Mouse (Mus musculus) embryonic facial prominence, embryonic 12.5 days (tissue): Measurements from ENCODE around the gene Gm6993. TPM values are rescaled to one million over a fixed set of nuclear protein-coding genes. Genes with fewer than 3 reads are reported as not detected.

ENCODE experiments used
- ATAC-seq: fragments of 200-750 bp; cut with Nextera tagmentation; 2 replicates; pipeline ENCODE4 v1.8.0; 2017; ENCODE audit not compliant: insufficient number of reproducible peaks, insufficient read depth, low FRiP score, low TSS enrichment
- H3K27ac ChIP-seq: fragments of 300-500 bp; sonication (generic); 2 replicates; pipeline ENCODE4 v1.5.1; 2016; ENCODE audit warnings: mild to moderate bottlenecking
- H3K27me3 ChIP-seq: fragments of 300-500 bp; sonication (generic); 2 replicates; pipeline ENCODE4 v1.6.1; 2016; ENCODE audit warnings: mild to moderate bottlenecking, moderate library complexity
- H3K36me3 ChIP-seq: fragments of 300-500 bp; sonication (generic); 2 replicates; pipeline ENCODE4 v1.6.1; 2016; ENCODE audit warnings: mild to moderate bottlenecking
- H3K4me1 ChIP-seq: fragments of 300-500 bp; sonication (generic); 2 replicates; pipeline ENCODE4 v1.6.1; 2016
- H3K4me2 ChIP-seq: fragments of 300-500 bp; sonication (generic); replicated peaks from 2 replicates; pipeline ENCODE4 v1.6.1; 2016; ENCODE audit warnings: mild to moderate bottlenecking, moderate library complexity
- H3K4me3 ChIP-seq: fragments of 300-500 bp; sonication (generic); 2 replicates; pipeline ENCODE4 v1.5.1; 2016; ENCODE audit warnings: mild to moderate bottlenecking
- H3K9ac ChIP-seq: fragments of 300-500 bp; sonication (generic); 2 replicates; pipeline ENCODE4 v1.6.1; 2016; ENCODE audit warnings: mild to moderate bottlenecking, moderate library complexity
- H3K9me3 ChIP-seq: fragments of 300-500 bp; sonication (generic); 2 replicates; pipeline ENCODE4 v1.6.1; 2016; ENCODE audit warnings: mild to moderate bottlenecking, moderate library complexity
- whole genome bisulfite sequencing: fragments of 180-500 bp; shearing (Covaris S2); methylation state at CpG from one replicate; pipeline ENCODE4 v1.1.7; 2016; 5-methylcytosine and 5-hydroxymethylcytosine counted together
- polyA plus RNA-seq: library from polyadenylated mRNA; unstranded; fragments of >200 nt; fragmentation: Nextera tagmentation; extraction: Ambion mirVana; gene quantifications from 2 replicates; pipeline ENCODE4 v1.2.1, GENCODE M21; 2016

Gm6993 gene
- polyA plus RNA-seq = not detected in 2 replicates

- WGBS = 80% methylated on average over 5 of the region's 5 CpGs
- Histone ChIP-seq H3K36me3 (no peaks in the 10 kb centered on the region), H3K9ac (no peak within 1 kb of the TSS), H3K27ac (no peak within 1 kb of the TSS), H3K4me3 (no peak within 1 kb of the TSS), H3K4me2 (no peak within 1 kb of the TSS), H3K9me3 (no peaks in the 10 kb centered on the region), H3K4me1 (peaks cover 14% of the 10 kb centered on the region), H3K27me3 (no peaks in the 10 kb centered on the region)
- no peak for ATAC-seq
Observed at GRCm38 (mm10) chr12:31240470-31240869, at the start of gene Gm6993. TSS of gene Gm6993 (plus strand) at chr12:31240770.

GRCm38 (mm10) chr12:31191329-31191954, 49.1 kb upstream of the Gm6993 start:
- Histone ChIP-seq H3K4me2 (no peak overlapping the region), H3K27me3 (no peaks in the 10 kb centered on the region), H3K9ac (no peak overlapping the region), H3K4me1 (peaks cover 3% of the 10 kb centered on the region; the same call in 1 of the 2 replicates), H3K27ac (no peak overlapping the region; the same call in 1 of the 2 replicates), H3K36me3 (no peaks in the 10 kb centered on the region), H3K9me3 (no peaks in the 10 kb centered on the region), H3K4me3 (no peak overlapping the region)
- WGBS = 29% methylated on average over 8 of the region's 8 CpGs
- ATAC-seq = peak; percentile 75; the same call in 1 of the 2 replicates

- Histone ChIP-seq H3K9me3 (no peaks in the 10 kb centered on the region), H3K4me2 (no peak overlapping the region), H3K27me3 (no peaks in the 10 kb centered on the region), H3K4me3 (no peak overlapping the region), H3K9ac (no peak overlapping the region), H3K36me3 (no peaks in the 10 kb centered on the region), H3K4me1 (no peaks in the 10 kb centered on the region), H3K27ac (no peak overlapping the region)
- 97% methylated on average over 1 of the region's 1 CpGs for WGBS
- ATAC-seq = no peak
Observed at GRCm38 (mm10) chr12:31202509-31202908, 38.1 kb upstream of the Gm6993 start.

- H3K4me1 ChIP-seq = no peaks in the 10 kb centered on the region
- H3K4me2 ChIP-seq = no peak overlapping the region
- ATAC-seq = no peak
- no peaks in the 10 kb centered on the region for H3K36me3 ChIP-seq
- 80% methylated on average over 6 of the region's 6 CpGs for WGBS
- no peak overlapping the region for H3K27ac ChIP-seq
- no peak overlapping the region for H3K9ac ChIP-seq
- no peak overlapping the region for H3K4me3 ChIP-seq
- no peaks in the 10 kb centered on the region for H3K9me3 ChIP-seq
- no peaks in the 10 kb centered on the region for H3K27me3 ChIP-seq
Observed at GRCm38 (mm10) chr12:31203746-31204455, 36.7 kb upstream of the Gm6993 start.

GRCm38 (mm10) chr12:31204898-31205297, 35.7 kb upstream of the Gm6993 start:
- H3K9ac ChIP-seq = no peak overlapping the region
- no peaks in the 10 kb centered on the region for H3K27me3 ChIP-seq
- H3K4me1 ChIP-seq = no peaks in the 10 kb centered on the region
- no peaks in the 10 kb centered on the region for H3K9me3 ChIP-seq
- ATAC-seq = no peak
- no peak overlapping the region for H3K4me3 ChIP-seq
- no peak overlapping the region for H3K27ac ChIP-seq
- 90% methylated on average over 3 of the region's 3 CpGs for WGBS
- H3K4me2 ChIP-seq = no peak overlapping the region
- H3K36me3 ChIP-seq = no peaks in the 10 kb centered on the region

GRCm38 (mm10) chr12:31205983-31206633, 34.5 kb upstream of the Gm6993 start:
- Histone ChIP-seq H3K9me3 (no peaks in the 10 kb centered on the region), H3K9ac (no peak overlapping the region), H3K4me2 (no peak overlapping the region), H3K27me3 (no peaks in the 10 kb centered on the region), H3K27ac (no peak overlapping the region), H3K4me3 (no peak overlapping the region), H3K36me3 (no peaks in the 10 kb centered on the region), H3K4me1 (no peaks in the 10 kb centered on the region)
- no peak for ATAC-seq
- WGBS = 65% methylated on average over 10 of the region's 10 CpGs

- H3K27me3 ChIP-seq = no peaks in the 10 kb centered on the region
- H3K36me3 ChIP-seq = no peaks in the 10 kb centered on the region
- no peak overlapping the region for H3K4me3 ChIP-seq
- H3K9me3 ChIP-seq = no peaks in the 10 kb centered on the region
- WGBS = 72% methylated on average over 6 of the region's 6 CpGs
- H3K27ac ChIP-seq = no peak overlapping the region
- H3K9ac ChIP-seq = no peak overlapping the region
- H3K4me2 ChIP-seq = no peak overlapping the region
- ATAC-seq = no peak
- peaks cover 6% of the 10 kb centered on the region; the same call in 1 of the 2 replicates for H3K4me1 ChIP-seq
Observed at GRCm38 (mm10) chr12:31208766-31209165, 31.8 kb upstream of the Gm6993 start.

GRCm38 (mm10) chr12:31209377-31209805, 31.2 kb upstream of the Gm6993 start:
- peaks cover 6% of the 10 kb centered on the region; the same call in 1 of the 2 replicates for H3K4me1 ChIP-seq
- no peak overlapping the region for H3K4me3 ChIP-seq
- no peaks in the 10 kb centered on the region for H3K9me3 ChIP-seq
- no peak overlapping the region for H3K27ac ChIP-seq
- no peak for ATAC-seq
- H3K9ac ChIP-seq = no peak overlapping the region
- 28% methylated on average over 5 of the region's 5 CpGs for WGBS
- H3K27me3 ChIP-seq = no peaks in the 10 kb centered on the region
- no peak overlapping the region for H3K4me2 ChIP-seq
- H3K36me3 ChIP-seq = no peaks in the 10 kb centered on the region

GRCm38 (mm10) chr12:31213556-31213955, 27.0 kb upstream of the Gm6993 start:
- peaks cover 6% of the 10 kb centered on the region; the same call in 1 of the 2 replicates for H3K4me1 ChIP-seq
- H3K36me3 ChIP-seq = no peaks in the 10 kb centered on the region
- no peak overlapping the region for H3K9ac ChIP-seq
- H3K4me3 ChIP-seq = no peak overlapping the region
- 76% methylated on average over 7 of the region's 7 CpGs for WGBS
- no peak overlapping the region for H3K4me2 ChIP-seq
- no peaks in the 10 kb centered on the region for H3K9me3 ChIP-seq
- no peaks in the 10 kb centered on the region for H3K27me3 ChIP-seq
- H3K27ac ChIP-seq = no peak overlapping the region
- ATAC-seq = no peak

GRCm38 (mm10) chr12:31215003-31215402, 25.6 kb upstream of the Gm6993 start:
- WGBS = 55% methylated on average over 6 of the region's 6 CpGs
- Histone ChIP-seq H3K9me3 (no peaks in the 10 kb centered on the region), H3K27ac (no peak overlapping the region), H3K27me3 (no peaks in the 10 kb centered on the region), H3K9ac (no peak overlapping the region), H3K4me1 (peaks cover 6% of the 10 kb centered on the region; the same call in 1 of the 2 replicates), H3K36me3 (no peaks in the 10 kb centered on the region), H3K4me2 (no peak overlapping the region), H3K4me3 (no peak overlapping the region)
- ATAC-seq = no peak

- Histone ChIP-seq H3K4me3 (no peak overlapping the region), H3K9me3 (no peaks in the 10 kb centered on the region), H3K4me2 (no peak overlapping the region), H3K9ac (no peak overlapping the region), H3K27me3 (no peaks in the 10 kb centered on the region), H3K4me1 (peaks cover 6% of the 10 kb centered on the region; the same call in 1 of the 2 replicates), H3K36me3 (no peaks in the 10 kb centered on the region), H3K27ac (no peak overlapping the region)
- no peak for ATAC-seq
- WGBS = 61% methylated on average over 5 of the region's 5 CpGs
Observed at GRCm38 (mm10) chr12:31217232-31217631, 23.3 kb upstream of the Gm6993 start.
